Mouse (Mus musculus) v-Abl transformed pro-B cells (cell line): ENCODE measurements at regions not wholly inside any gene's neighbourhood (a gene's known extent, or its start where the extent isn't known, plus 50 kb on each side); places are given as distances from the start of the nearest gene placed in this dataset.
"Not testable (repeated sequence)": the region's sequence is repeated elsewhere in the genome, so short reads cannot be mapped to it uniquely, and the experiment has no call there.

ENCODE experiments used
- in situ Hi-C, 2 experiments: fragments of 400-800 bp; cut with MboI; formaldehyde crosslinking; loops; one replicate each; pipeline ENCODE4 v1.15.1; 2025; ENCODE audit not compliant: unreplicated experiment in 2 of 2

DNA sequence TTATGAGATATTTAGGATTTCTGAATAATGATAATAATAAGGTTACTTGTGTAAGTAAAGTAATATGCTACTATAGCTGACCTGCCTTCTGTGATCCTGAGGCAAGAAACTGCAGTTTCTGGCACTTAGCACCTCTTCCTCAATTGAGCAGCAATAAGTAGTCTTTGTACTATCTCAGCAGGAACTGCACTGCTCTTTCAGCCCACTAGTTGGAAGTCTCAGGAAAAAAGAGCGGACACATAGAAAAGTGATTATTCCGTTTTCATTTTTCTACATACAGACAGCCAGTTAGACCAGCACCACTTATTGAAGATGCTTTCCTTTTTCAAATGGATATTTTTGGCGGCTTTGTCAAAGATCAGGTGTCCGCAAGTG, 109.5 kb upstream of the Olfr1324 start:
- in situ Hi-C loops: not testable (repeated sequence)

DNA sequence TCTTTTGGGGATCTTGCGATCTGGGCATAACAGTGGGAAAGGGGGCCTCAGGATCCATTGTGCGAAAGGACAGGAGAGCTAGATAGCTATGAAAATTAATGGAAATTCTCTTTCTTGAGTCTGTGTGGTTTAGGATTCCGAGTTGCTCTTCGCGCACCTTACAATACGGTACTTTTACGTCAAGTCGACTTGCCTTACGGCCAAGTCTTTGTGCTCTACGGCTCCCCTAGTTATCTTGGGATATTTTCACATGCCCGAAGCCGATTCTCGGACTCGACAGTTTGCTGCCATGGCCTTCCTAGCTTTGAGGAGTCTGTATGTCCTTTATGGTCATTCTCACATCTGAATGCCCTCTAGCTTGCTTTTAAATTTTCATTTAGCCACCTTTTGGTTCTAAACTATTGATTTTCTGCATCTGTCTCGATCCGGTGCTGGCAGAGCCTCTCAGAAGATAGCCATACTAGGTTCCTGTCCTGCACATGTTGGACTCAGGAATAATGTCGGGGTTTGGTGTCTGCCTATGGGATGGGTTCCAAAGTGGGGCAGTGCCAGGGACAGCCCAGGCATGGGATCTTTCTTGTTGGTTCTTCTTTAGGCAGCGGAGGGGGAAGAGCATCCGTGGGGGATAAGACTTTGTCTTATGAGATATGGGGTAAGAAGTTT, 109.0 kb upstream of the Olfr1324 start:
- in situ Hi-C loops: no loop called here

DNA sequence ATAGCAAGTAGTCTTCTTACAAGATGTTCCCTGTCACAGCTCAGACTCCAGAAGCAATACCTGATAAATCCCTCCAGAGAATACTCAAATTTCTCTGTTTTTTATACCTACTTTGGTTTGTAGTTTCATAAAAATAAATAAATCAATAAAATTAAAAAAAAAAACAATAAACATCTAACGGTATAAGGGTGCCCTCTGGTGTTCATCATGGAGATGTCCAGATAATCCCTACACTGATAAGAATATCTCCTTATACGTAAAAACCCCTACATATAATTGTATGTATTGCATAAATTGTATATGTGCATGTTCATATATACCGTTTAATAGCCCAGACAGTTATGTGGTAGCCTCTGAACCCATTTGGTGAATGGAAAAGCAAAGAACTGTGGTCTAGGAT, 75.7 kb upstream of the Olfr1324 start:
- in situ Hi-C loops: loop anchor here in 1 of 2 experiments (5.0 to 10.0 kb wide), 2 partner anchors 1837 to 1859 kb away; no protein-coding TSS in a partner anchor

DNA sequence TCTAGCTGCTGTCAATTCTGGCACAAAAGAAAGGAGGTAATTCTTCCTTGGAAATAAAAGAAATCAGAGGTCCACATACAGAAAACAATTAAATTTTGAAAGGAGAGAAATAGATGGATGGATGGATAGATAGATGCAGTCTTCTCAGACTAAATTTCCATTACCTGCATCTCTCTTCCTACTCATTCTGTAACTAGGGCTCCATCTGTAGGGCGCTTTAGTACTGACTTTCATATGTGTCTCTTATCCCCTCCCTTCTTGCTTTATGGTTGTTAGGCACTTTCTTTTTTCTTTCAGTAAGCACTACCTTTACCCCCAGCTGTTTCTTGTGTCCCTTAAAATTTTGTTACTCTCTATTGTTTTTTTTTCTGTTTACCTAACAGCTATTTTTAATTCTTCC, 72.9 kb upstream of the Olfr1324 start:
- in situ Hi-C loops: loop anchor here in 1 of 2 experiments (5.0 to 10.0 kb wide), 2 partner anchors 1834 to 1856 kb away; no protein-coding TSS in a partner anchor

DNA sequence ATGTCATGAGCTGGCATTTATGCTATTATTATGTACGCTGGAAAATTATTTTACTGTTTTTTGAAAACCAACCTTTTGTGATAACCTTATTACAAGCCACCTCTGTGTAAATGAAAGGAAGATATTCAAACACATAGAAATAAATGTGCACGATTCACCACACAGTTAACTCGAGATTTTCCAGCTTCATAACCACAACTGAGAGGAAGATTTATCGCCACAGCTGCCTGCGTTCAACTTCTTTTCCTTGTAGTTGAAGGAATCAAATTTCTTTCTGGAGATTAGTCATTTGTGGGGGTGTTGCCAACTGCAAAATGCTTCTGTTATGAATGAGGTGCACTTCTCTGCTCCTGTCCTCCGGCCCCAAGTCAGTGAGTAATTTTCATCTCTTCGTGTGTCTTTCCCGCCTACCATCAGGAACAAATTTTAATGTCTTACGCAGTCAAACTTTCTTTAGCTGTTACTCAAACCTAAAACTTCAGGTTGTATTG, 62.2 kb upstream of the Olfr1324 start:
- in situ Hi-C loops: loop anchor here in 1 of 2 experiments (25.0 kb wide), 1 partner anchor 1153 kb away; no protein-coding TSS in a partner anchor
